Mouse (Mus musculus) gastrocnemius, postnatal 14 days (tissue): ENCODE results near the gene Pcdh15. TPM values are rescaled to one million over a fixed set of nuclear protein-coding genes. Genes with fewer than 3 reads are reported as not detected.

ENCODE experiments used
- DNase-seq: peaks from one replicate; pipeline ENCODE4 v3.0.0; 2021; ENCODE audit warnings: mixed read lengths
- intact Hi-C: fragments of 180-260 bp; cut with DNase I; formaldehyde crosslinking; loops from one replicate; pipeline ENCODE4 v1.15.1; 2025; ENCODE audit warnings: low total_unique reads
- total RNA-seq, 2 experiments: library from RNA; stranded (reverse); gene quantifications; 2 replicates each; pipeline ENCODE4 v1.2.3; 2021

Pcdh15 gene
- total RNA-seq, 2 experiments from 2014 or later: 0.08 to 0.31 TPM

- no peak for DNase-seq
- intact Hi-C loops: no loop called here
These were observed 829.5 kb downstream of the Pcdh15 start for GRCm38 (mm10) chr10:73928672-73929071.

- DNase-seq: no peak
- intact Hi-C loops: no loop called here
These were observed 830.6 kb downstream of the Pcdh15 start for GRCm38 (mm10) chr10:73929718-73930117.

- no peak for DNase-seq
- intact Hi-C loops: no loop called here
These were observed 832.0 kb downstream of the Pcdh15 start for GRCm38 (mm10) chr10:73931185-73931584.

GRCm38 (mm10) chr10:73931996-73932679, 833.0 kb downstream of the Pcdh15 start:
- intact Hi-C loops: no loop called here
- no peak for DNase-seq

GRCm38 (mm10) chr10:73936121-73936520, 837.0 kb downstream of the Pcdh15 start:
- intact Hi-C loops: no loop called here
- no peak for DNase-seq

GRCm38 (mm10) chr10:73938989-73939388, 839.8 kb downstream of the Pcdh15 start:
- no peak for DNase-seq
- intact Hi-C loops: no loop called here

- intact Hi-C loops: no loop called here
- no peak for DNase-seq
These were observed 848.7 kb downstream of the Pcdh15 start for GRCm38 (mm10) chr10:73947799-73948198.

- no peak for DNase-seq
- intact Hi-C loops: no loop called here
These were observed 854.2 kb downstream of the Pcdh15 start for GRCm38 (mm10) chr10:73953362-73953761.

GRCm38 (mm10) chr10:73984057-73984456, 884.9 kb downstream of the Pcdh15 start:
- no peak for DNase-seq
- intact Hi-C loops: no loop called here

GRCm38 (mm10) chr10:74008836-74009235, 909.7 kb downstream of the Pcdh15 start:
- DNase-seq: no peak
- intact Hi-C loops: no loop called here

- no peak for DNase-seq
- intact Hi-C loops: no loop called here
These were observed 923.9 kb downstream of the Pcdh15 start for GRCm38 (mm10) chr10:74023091-74023490.

GRCm38 (mm10) chr10:74053059-74053458, 953.9 kb downstream of the Pcdh15 start:
- no peak for DNase-seq
- intact Hi-C loops: no loop called here

GRCm38 (mm10) chr10:74086653-74087052, 987.5 kb downstream of the Pcdh15 start:
- DNase-seq: no peak
- intact Hi-C loops: no loop called here

GRCm38 (mm10) chr10:74098296-74098695, 999.2 kb downstream of the Pcdh15 start:
- no peak for DNase-seq
- intact Hi-C loops: no loop called here

- no peak for DNase-seq
- intact Hi-C loops: no loop called here
These were observed 1015.0 kb downstream of the Pcdh15 start for GRCm38 (mm10) chr10:74114107-74114506.

- no peak for DNase-seq
- intact Hi-C loops: no loop called here
These were observed 1017.7 kb downstream of the Pcdh15 start for GRCm38 (mm10) chr10:74116817-74117216.

GRCm38 (mm10) chr10:74123421-74123820, 1024.3 kb downstream of the Pcdh15 start:
- DNase-seq: no peak
- intact Hi-C loops: no loop called here

GRCm38 (mm10) chr10:74129192-74129591, 1030.0 kb downstream of the Pcdh15 start:
- DNase-seq: no peak
- intact Hi-C loops: no loop called here

- DNase-seq: no peak
- intact Hi-C loops: no loop called here
These were observed 1030.5 kb downstream of the Pcdh15 start for GRCm38 (mm10) chr10:74129665-74130064.

- no peak for DNase-seq
- intact Hi-C loops: no loop called here
These were observed 1031.7 kb downstream of the Pcdh15 start for GRCm38 (mm10) chr10:74130805-74131204.

GRCm38 (mm10) chr10:74147966-74148365, 1048.8 kb downstream of the Pcdh15 start:
- intact Hi-C loops: no loop called here

GRCm38 (mm10) chr10:74181921-74182320, 1082.8 kb downstream of the Pcdh15 start:
- DNase-seq: no peak
- intact Hi-C loops: loop anchor here (5.0 kb wide), 1 partner anchor 115 kb away; no protein-coding TSS in a partner anchor

More at GRCm38 (mm10) chr10:74147966-74148365, 1048.8 kb downstream of the Pcdh15 start:
- no peak for DNase-seq
